Mouse (Mus musculus): ENCODE measurements around the gene Ugt1a7c.

Gene Ugt1a7c

GRCm38 (mm10) chr1:88237311-88237710, 142.4 kb downstream of the Ugt1a7c start:
- no peak for DNase-seq (ENCODE audit: low read depth, low spot score)

GRCm38 (mm10) chr1:88238771-88239170, 143.9 kb downstream of the Ugt1a7c start:
- no peak for DNase-seq (ENCODE audit: low read depth, low spot score)

GRCm38 (mm10) chr1:88240072-88240471, 145.2 kb downstream of the Ugt1a7c start:
- DNase-seq (ENCODE audit: low read depth, low spot score) = no peak

- no peak for DNase-seq (ENCODE audit: low read depth, low spot score)
Measured at GRCm38 (mm10) chr1:88240579-88240978, 145.7 kb downstream of the Ugt1a7c start.

GRCm38 (mm10) chr1:88243861-88244260, 149.0 kb downstream of the Ugt1a7c start:
- DNase-seq (ENCODE audit: low read depth, low spot score) = no peak

- DNase-seq (ENCODE audit: low read depth, low spot score) = no peak
Measured at GRCm38 (mm10) chr1:88245881-88246280, 151.0 kb downstream of the Ugt1a7c start.

- no peak for DNase-seq (ENCODE audit: low read depth, low spot score)
Measured at GRCm38 (mm10) chr1:88246386-88246785, 151.5 kb downstream of the Ugt1a7c start.

- no peak for DNase-seq (ENCODE audit: low read depth, low spot score)
Measured at GRCm38 (mm10) chr1:88247660-88248059, 152.8 kb downstream of the Ugt1a7c start.

- no peak for DNase-seq (ENCODE audit: low read depth, low spot score)
Measured at GRCm38 (mm10) chr1:88248658-88249057, 153.8 kb downstream of the Ugt1a7c start.

- no peak for DNase-seq (ENCODE audit: low read depth, low spot score)
Measured at GRCm38 (mm10) chr1:88249596-88249995, 154.7 kb downstream of the Ugt1a7c start.

GRCm38 (mm10) chr1:88250023-88250422, 155.2 kb downstream of the Ugt1a7c start:
- no peak for DNase-seq (ENCODE audit: low read depth, low spot score)

- DNase-seq (ENCODE audit: low read depth, low spot score) = no peak
Measured at GRCm38 (mm10) chr1:88253106-88253505, 158.2 kb downstream of the Ugt1a7c start.

- no peak for DNase-seq (ENCODE audit: low read depth, low spot score)
Measured at GRCm38 (mm10) chr1:88253540-88253939, 158.7 kb downstream of the Ugt1a7c start.

- no peak for DNase-seq (ENCODE audit: low read depth, low spot score)
Measured at GRCm38 (mm10) chr1:88254793-88255465, 160.1 kb downstream of the Ugt1a7c start.

GRCm38 (mm10) chr1:88255466-88255857, 160.6 kb downstream of the Ugt1a7c start:
- DNase-seq (ENCODE audit: low read depth, low spot score) = no peak

GRCm38 (mm10) chr1:88255989-88256754, 161.3 kb downstream of the Ugt1a7c start:
- no peak for DNase-seq (ENCODE audit: low read depth, low spot score)

GRCm38 (mm10) chr1:88256886-88257663, 162.2 kb downstream of the Ugt1a7c start:
- peak; percentile 42 for DNase-seq (ENCODE audit: low read depth, low spot score)

- no peak for DNase-seq (ENCODE audit: low read depth, low spot score)
Measured at GRCm38 (mm10) chr1:88257681-88258080, 162.8 kb downstream of the Ugt1a7c start.

GRCm38 (mm10) chr1:88258361-88258760, 163.5 kb downstream of the Ugt1a7c start:
- no peak for DNase-seq (ENCODE audit: low read depth, low spot score)

- DNase-seq (ENCODE audit: low read depth, low spot score) = no peak
Measured at GRCm38 (mm10) chr1:88258881-88259642, 164.2 kb downstream of the Ugt1a7c start.

GRCm38 (mm10) chr1:88259643-88260024, 164.8 kb downstream of the Ugt1a7c start:
- DNase-seq (ENCODE audit: low read depth, low spot score) = no peak

- no peak for DNase-seq (ENCODE audit: low read depth, low spot score)
Measured at GRCm38 (mm10) chr1:88260114-88260513, 165.3 kb downstream of the Ugt1a7c start.
